Mouse (Mus musculus) forelimb bud, embryonic 11.5 days (tissue): ENCODE data around the gene Akr1c14.
A peak's percentile ranks its signal among the peaks of the same experiment; 100 is the strongest.
"Not testable (repeated sequence)": the region's sequence is repeated elsewhere in the genome, so short reads cannot be mapped to it uniquely, and the experiment has no call there.

Experiments
- DNase-seq: peaks from one replicate; pipeline ENCODE4 v3.0.0-alpha.2; 2012; ENCODE audit warnings: low read depth, low spot score

Akr1c14 gene

DNA sequence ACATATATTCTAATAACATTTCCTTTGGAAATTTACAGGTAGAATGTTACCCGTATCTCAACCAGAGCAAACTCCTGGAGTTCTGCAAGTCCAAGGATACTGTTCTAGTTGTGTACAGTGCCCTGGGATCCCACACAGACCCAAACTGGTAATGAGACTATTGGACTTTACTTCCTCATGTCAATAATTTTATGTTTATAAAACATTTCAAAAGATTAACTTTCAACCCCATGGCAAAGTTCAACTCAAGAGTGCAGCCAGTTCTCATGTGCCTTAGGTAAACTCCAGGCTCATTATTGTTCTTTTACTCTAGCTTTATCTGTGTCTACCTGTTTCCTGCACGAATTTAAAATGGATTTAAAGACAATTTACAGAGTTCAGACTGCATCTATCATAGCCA lies at the start of gene Akr1c14:
Gene Akr1c14, plus strand, starts transcription at position 293 of the 400 bp plus-strand sequence.
- no peak for DNase-seq

DNA sequence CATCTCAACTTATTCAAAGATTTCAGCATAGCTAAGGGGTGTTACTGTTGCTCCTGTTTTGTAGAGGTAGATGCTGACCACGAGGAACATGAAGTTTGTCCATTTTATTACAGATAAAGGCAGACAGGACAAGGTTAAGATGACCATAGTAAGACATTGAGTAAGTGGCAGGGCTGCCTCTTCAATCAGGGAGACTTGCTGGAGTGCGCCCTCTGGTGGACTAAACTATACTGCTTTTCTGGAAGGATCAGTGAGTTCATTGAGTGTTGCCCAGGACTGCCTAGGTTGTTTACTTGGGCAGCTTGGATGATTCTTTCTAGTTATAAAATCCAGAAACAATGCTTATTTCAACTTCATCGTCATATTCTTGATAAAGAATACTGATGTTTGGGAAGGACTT lies 47.1 kb upstream of the Akr1c14 start:
- DNase-seq, result peak; percentile 68

DNA sequence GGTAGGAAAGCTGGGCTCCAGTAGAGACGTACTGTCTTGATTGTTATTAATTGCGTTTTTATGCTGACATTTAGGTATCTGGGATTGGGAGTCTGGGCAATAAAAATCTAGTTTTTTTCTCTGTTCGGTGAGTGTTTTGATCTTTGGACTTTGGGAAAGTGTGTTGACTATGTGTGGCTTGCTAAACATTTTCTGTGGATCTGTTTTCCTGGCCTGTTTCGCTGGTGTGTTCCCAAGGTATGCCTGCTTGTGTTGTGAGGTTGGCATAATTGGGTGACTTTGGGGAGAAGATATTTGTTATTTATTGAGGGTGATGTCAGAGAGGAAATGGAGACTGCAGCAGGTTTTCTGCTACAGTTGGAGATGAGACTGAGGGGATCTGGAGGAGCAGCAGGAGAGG lies 38.0 kb upstream of the Akr1c14 start:
- no peak for DNase-seq

DNA sequence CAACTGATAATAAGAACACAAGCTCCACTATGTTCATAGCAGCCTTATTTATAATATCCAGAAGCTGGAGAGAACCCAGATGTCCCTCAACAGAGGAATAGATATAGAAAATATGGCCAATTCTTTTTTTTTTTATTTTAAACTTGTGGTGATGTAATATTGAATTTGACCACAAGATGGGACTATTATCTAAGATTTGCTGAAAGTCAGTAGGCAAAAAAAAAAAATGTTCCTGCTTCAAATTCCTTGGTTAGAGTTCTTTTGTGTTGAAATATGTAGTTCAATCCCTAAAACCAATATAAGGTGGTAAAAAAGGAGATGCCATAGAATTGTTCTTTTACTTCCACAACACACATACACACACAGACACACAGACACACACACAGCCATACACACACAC lies 35.0 kb upstream of the Akr1c14 start:
- DNase-seq, result no peak

DNA sequence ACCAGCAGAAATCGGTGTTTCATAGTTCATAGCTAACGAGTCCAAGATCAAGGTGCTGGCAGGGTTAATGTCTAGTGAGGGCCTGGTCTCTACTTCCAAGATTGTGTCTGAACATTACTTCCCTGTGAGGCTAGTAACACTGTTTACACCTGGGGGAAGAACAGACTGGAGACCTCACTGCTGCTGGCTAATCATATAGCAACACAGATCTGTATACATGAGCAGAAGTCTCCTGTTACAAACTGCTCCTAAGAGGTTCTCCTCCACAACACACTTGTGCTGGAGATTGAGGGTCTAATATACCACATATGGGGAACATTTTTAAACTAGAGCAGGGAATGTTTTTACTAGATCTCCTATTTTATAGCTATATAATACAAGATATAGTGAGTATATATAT lies 18.9 kb upstream of the Akr1c14 start:
- no peak for DNase-seq

DNA sequence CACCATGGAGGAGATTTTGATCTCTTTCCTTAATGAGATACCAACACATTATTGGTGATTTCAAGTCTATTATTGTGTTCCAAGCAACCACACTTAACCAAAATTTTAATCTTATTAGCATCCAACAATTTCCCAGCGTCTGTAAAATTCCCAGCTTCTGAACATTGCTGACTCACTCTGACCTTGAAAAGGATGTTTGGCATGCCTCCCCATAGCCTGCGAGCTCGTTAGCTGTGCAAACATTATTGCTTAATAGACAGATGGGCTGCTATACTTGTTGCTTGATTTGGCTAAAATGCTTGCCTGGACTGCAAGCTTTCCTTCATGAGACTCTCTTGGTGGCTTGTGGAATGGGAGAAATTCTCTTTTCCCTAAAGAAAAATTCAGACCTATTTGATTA lies 16.3 kb upstream of the Akr1c14 start:
- no peak for DNase-seq

DNA sequence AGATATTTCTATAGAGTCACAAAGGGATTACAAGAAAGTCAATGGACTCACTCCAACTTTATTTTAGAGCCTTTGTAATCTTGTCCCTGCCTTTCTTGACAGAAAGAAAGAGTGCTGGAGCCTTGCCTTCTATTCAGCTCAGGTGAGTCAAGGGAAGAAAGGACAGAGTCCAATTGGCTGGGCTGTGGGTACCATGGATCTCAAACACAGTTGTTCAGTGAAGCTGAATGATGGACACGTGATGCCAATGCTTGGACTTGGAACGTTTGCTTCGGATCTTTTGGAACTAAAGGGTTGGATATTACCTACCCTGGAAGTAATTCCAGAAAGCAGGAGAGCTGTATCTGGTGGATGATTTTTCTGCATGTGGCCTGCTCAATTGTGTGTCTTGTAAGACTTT lies 13.8 kb upstream of the Akr1c14 start:
- no peak for DNase-seq

DNA sequence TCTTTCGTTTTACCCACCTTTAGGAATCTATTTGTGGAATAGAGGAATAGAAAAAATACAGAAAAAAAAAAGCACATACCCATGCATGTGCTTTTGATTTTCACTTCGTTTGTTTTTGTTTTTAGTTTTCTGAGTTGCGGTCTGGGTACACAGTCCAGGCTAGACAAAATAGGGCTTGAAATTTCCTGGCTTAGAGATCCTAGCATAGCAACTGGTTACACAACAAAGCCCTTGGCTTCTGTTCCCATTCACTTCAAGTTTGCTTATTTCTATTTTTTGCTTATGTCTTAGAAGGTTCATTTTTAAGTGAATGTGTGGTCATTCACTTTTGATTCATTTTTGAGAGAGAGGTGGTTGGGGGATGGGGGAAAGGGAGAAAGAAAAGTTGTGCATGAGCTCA lies 2.7 kb upstream of the Akr1c14 start:
- no peak for DNase-seq

DNA sequence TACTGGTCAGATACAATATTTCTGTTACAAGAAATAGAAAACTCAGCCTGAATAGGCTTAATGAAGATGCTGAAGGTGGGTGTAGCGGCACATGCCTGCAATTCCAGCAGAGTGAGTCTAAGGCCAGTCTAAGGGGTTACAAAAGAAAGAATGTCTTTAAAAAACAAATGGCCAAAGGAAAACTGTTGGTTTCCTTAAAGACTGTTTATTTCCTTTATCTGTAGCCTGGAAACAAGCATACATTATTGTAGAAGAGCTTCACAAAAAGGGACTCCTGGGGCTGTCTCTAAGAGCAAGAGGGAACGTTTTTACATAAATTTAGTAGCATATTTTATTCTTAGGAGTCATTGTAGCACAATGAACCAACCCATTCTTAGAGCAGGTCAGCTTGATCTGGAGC lies 2.0 kb upstream of the Akr1c14 start:
- no peak for DNase-seq

DNA sequence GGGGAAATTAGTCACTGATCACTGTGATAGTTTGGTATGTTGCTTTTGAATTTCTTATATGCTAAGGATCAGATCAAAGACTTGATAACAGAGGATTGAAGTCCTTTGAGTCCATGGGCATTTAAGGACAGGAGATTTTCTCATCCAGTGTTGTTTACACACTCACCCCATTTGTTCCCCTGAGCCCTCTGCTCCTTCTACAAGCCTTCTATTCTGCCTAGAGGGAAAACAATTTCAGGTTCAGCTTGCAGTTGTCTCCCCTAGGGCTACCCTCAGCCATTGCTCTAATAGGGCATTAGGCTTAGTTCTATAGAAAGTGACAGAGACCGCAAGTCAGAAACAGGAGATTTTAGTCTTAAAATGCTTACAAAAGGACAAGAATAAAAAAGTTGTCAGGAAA lies 585 bp upstream of the Akr1c14 start:
- DNase-seq, result no peak

DNA sequence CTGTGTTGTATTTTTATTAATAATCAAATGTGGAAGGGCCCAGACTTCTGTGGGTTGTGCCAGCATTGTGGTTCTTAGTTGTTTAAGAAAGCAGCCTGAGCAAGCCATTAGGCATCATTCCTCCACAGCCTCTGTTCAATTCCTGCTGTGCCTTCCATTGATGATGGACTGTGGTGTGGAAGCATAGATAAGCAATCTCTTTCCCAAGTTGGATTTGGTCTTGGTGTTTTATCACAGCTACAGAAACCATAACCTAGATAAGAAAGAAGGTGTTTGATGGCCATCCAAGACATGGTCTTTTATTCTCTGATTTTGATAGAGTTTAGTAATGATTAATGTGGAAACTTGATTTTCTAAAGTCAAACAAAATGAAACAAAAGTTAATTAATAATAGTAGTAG lies 844 bp downstream of the Akr1c14 start:
- DNase-seq, result no peak

DNA sequence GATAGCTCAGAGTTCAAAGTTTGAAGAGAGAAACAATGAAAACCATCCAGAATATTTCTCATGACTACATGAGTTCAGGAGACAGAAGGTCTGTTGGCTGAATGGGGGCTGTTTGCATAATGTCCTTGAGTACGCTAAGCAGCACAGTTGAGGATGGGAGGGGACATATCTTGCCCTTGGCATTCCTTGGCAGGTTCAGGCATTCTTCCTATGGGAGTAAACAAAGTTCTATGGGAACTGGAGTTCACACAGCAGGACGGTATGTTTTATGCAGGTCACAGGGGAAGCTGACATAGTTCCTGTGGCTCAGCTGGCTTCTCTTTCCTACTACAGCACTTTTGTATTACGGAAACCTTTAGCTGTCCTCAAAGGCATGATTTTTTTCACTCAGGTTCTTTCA lies 6.6 kb downstream of the Akr1c14 start:
- DNase-seq, result no peak

DNA sequence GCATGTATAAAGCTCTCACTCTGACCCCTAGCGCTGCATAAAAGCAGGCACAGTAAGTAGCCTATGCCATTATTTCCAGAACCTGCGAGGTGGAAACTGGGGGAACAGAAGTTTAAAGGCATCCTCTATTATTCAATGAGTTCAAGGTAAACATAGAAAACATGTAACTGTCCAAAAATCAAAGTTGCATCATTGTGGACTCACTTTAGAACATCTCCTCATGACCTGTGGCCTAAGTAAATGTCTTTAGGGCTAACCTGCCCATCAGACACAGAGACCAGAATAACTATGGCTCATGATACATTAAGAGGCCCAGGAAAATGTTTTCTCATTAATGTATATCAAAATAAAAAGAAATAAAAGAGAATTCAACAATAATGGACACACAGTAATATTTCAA lies 7.4 kb downstream of the Akr1c14 start:
- no peak for DNase-seq

DNA sequence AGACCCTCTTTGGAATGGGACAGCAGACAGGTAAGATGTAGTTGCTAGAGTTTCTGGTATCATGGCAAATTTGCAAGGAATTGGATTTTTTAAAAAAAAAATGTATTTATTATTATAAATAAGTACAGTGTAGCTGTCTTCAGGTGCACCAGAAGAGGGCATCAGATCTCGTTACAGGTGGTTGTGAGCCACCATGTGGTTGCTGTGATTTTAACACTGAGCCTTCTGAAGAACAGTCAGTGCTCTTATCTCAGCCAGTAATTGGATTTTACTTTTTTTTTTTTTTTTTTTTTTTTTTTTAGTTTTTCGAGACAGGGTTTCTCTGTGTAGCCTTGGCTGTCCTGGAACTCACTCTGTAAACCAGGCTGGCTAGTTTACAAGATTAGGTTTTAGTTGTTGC lies 9.4 kb downstream of the Akr1c14 start:
- DNase-seq, result not testable (repeated sequence)

DNA sequence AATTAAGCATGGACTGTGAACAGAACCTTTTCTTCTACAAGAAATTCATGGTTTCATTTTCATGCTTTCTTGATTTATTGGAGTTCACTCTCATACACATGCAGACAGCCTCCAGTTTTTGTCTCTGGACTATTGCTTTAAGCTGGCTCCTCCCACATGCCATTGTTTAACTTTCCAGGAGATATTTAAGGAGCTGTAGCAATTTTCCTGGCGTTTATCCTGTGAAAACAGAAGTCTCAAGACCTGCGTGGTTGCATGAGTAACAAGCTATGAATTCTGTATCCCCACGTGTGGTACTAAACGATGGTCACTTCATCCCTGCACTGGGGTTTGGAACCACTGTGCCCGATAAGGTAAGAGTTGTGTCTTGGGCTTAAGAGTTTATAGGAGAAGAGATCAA lies 10.6 kb downstream of the Akr1c14 start:
- no peak for DNase-seq

DNA sequence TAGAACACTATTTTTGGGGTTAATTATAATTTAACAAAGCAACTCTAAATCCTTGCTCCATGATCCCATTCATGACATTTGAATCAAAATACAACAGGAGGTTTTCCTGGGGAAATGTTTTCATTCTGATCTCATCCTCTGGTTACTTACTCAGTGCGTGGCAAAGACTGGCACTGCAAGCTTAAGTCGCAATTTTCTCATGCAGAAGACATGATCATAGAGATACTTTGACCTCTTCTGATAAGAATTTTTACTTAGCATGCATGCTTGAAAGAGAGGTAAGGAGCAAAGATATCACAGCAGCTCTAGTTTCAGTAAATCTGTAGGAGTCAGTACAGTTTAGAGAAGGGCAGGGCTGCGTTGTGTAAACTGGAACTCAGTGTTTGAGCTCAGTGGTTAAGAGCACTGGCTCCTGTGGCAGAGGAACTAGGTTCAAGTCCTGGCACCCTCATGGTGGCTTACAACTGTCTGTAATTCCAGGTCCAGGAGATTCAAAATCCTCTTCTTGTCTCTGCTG lies 11.5 kb downstream of the Akr1c14 start:
- DNase-seq, result no peak

DNA sequence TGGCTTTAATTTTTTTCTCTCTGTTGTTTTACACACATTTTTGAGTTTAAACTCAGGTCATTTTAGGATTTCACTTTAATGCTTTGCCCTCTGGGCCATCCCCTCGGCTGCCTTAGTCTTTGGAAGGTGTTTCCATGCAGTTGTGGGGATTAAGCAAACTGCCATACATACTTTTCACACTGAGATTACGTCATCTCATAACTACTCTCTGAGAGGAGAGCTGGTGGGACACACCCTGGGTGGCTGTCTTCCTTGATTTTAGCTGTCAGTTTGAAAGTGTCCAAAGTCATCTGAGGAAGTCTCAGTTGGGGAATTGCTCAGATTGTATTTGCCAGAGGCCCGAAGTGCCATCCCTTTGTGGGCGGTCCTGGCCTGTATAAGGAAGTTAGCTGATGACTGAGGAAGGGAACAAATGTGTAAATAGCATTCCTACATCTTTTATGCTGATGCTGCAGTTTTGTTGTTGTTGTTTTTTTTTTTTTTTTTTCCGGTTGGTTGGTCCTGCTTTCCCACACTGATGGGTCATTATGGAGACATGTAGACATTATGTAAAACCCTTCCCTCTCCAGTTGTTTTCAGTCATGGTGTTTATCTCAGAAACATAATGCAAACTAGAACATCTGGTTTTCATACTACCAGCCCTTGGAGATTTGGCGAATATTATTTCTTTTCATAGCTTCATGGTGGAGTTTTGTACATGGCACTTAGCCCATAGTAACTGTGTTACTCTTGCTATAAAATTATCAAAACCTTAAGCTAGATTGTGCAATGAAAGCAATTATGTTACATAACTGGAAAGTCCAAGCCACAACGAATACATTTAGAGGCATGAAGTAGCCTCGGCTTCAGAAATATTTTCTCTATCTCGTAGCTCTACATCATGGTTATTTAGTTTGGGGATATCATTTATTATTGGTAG lies 28.0 kb downstream of the Akr1c14 start:
- no peak for DNase-seq

DNA sequence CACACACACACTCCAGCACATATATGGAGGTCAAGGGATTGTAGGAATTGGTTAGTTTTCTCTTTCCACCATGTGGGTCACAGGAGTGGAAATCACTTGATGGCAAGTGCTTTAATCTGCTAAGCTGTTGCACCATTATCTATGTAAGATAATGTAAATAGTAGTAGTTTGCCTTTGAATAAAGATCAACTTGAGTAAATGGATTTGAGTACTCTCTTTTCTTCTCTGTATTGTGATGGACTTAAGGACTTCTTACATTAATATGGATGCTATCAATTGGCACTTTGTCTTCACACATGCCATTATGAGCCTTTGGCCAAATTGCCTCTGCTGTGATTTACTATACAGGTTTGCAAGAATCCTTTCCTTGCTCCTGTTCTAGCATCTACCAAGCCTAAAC lies 31.1 kb downstream of the Akr1c14 start:
- no peak for DNase-seq

DNA sequence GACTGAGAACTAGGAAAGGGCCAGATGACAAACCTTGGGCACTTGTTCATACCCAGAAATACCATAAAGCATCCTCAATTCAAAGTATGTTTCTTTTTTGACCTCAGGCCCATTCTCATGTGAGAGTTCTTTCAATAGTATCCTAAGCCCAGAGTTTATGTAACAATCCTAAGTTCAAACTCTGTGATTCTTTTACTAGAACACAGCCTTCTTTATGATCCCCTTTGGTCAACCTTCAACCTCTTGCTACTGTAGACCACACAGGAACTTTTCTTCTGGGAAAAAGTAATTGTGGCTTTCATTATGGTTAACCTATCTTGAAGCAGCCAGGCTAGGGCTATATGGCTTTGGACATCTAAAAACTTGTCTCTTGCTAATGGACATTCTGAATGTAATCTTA lies 52.9 kb downstream of the Akr1c14 start:
- DNase-seq, result no peak

DNA sequence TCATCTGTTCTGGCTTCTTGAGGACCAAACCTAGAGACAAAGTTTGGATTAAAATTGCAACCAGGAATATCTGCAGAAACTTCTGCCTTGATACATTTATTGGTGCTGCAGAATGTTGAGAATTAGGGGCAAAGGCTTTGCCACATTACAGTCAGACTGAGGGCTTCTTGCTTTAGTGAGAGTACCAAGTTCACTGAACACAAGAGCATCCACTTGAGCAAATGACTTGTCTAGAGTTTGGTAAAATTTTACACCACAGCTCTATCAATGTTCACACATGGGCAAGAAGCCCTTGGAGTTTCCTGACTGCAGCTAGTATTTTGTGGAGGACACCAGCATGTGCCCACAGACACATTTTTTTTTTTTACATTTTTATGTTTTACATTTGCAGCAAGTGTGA lies 53.9 kb downstream of the Akr1c14 start:
- DNase-seq, result no peak

DNA sequence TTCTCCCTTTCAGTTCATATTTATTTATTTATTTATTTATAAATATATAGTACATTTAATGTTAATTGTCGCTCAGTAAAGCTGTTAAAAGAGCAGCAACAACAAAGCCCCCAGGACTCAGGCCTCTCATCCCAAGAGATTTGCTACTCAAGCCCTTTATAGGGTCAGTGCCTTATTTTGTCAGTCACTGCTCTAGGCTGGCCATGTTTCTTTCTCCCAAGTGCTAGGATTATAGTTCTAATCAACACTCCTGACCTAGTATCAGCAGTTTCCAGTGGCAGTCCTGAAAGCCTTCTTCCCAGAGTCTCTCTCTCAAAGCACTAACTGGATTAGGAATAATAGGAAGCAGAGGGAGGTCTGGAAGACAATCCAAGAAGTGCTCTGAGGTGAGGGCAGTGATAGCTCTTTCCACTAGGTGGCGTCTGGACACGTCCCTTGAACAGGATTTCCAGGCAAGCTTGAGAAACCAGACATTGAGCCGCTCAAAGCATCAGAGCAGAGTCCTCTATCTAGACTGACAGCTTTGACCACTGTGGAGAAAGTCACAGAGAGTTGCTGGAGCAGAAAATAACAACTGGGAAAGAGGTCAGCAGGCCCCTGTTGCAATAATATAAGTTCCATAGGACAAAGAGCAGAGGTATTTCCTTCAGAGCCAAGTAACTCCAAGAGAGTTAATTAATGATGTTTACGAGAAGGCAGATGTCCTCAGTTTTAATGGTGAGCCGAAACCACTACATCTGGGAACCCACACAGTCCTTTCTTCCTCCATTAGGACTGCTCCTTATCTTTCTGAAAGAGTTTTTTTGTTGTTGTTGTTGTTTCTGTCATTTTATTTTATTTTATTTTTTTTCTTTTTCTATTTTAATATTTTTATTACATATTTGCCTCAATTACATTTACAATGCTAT lies 61.7 kb downstream of the Akr1c14 start:
- peak; percentile 74 for DNase-seq

DNA sequence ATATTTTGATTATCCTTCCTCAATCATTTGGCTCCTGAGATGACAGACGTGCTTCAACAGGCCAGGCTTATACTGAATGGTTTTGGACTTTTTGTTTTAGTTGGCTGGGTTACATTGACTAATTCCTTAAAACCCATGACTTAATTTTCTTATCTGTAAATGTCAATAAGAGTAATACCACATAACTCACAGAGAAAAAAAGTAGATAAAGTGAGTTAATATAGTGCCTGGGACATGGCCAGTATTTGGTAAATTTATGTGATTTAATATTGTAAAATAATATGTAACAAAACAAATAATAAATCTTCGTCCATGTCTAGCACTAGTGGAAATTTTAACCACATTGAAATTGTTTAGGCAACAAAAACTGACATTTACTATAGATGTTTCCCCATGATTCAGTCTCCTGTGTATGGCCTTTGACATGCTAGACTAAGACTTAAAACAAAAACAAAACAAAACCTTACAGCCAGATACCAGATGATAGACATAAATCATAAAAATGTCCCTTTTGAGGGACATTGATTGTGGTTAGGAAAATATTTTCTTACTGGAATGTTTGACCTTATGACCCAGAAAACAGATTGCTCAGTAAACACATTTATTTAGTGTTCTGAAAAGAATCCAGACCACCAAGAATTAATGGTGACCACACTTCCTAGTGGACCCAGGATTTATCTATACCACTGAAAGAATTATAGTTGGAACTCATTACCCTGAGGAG lies 70.5 kb downstream of the Akr1c14 start:
- DNase-seq, result peak; percentile 46
